Mouse (Mus musculus) ovary, postnatal 10 days (tissue): ENCODE data around the gene Pou3f3.

Source experiments
- DNase-seq: peaks from one replicate; pipeline ENCODE4 v3.0.0; 2022; ENCODE audit warnings: low spot score

Pou3f3 gene

GRCm38 (mm10) chr1:42694665-42695577 lies 647 bp upstream of the Pou3f3 start:
- no peak for DNase-seq

- no peak for DNase-seq
Measured at GRCm38 (mm10) chr1:42696371-42697031, 933 bp downstream of the Pou3f3 start.

GRCm38 (mm10) chr1:42697321-42697755 lies 1.8 kb downstream of the Pou3f3 start:
- no peak for DNase-seq

GRCm38 (mm10) chr1:42697756-42698583 lies 2.4 kb downstream of the Pou3f3 start:
- DNase-seq, result no peak

GRCm38 (mm10) chr1:42698584-42699333 lies 3.2 kb downstream of the Pou3f3 start:
- no peak for DNase-seq

- DNase-seq, result no peak
Measured at GRCm38 (mm10) chr1:42699471-42699871, 3.9 kb downstream of the Pou3f3 start.

GRCm38 (mm10) chr1:42700171-42700570 lies 4.6 kb downstream of the Pou3f3 start:
- DNase-seq, result no peak

GRCm38 (mm10) chr1:42700815-42701214 lies 5.2 kb downstream of the Pou3f3 start:
- DNase-seq, result no peak

GRCm38 (mm10) chr1:42701833-42702611 lies 6.5 kb downstream of the Pou3f3 start:
- no peak for DNase-seq

- no peak for DNase-seq
Measured at GRCm38 (mm10) chr1:42702984-42703383, 7.4 kb downstream of the Pou3f3 start.

GRCm38 (mm10) chr1:42703424-42703823 lies 7.9 kb downstream of the Pou3f3 start:
- DNase-seq, result no peak

- DNase-seq, result no peak
Measured at GRCm38 (mm10) chr1:42703851-42704613, 8.5 kb downstream of the Pou3f3 start.

GRCm38 (mm10) chr1:42704981-42705810 lies 9.6 kb downstream of the Pou3f3 start:
- DNase-seq, result no peak

GRCm38 (mm10) chr1:42705811-42706160 lies 10.2 kb downstream of the Pou3f3 start:
- DNase-seq, result no peak

GRCm38 (mm10) chr1:42707196-42707595 lies 11.6 kb downstream of the Pou3f3 start:
- no peak for DNase-seq

- no peak for DNase-seq
Measured at GRCm38 (mm10) chr1:42707611-42708130, 12.1 kb downstream of the Pou3f3 start.

GRCm38 (mm10) chr1:42709024-42709423 lies 13.5 kb downstream of the Pou3f3 start:
- DNase-seq, result no peak

GRCm38 (mm10) chr1:42709431-42710160 lies 14.0 kb downstream of the Pou3f3 start:
- DNase-seq, result no peak
